Mouse (Mus musculus): ENCODE results near the gene Syn3. TPM values are rescaled to one million over a fixed set of nuclear protein-coding genes. Genes with fewer than 3 reads are reported as not detected.

The Syn3 gene
- total and polyA plus RNA-seq, 2 experiments from 2014 or later: 22.0 to 67.0 TPM

DNA sequence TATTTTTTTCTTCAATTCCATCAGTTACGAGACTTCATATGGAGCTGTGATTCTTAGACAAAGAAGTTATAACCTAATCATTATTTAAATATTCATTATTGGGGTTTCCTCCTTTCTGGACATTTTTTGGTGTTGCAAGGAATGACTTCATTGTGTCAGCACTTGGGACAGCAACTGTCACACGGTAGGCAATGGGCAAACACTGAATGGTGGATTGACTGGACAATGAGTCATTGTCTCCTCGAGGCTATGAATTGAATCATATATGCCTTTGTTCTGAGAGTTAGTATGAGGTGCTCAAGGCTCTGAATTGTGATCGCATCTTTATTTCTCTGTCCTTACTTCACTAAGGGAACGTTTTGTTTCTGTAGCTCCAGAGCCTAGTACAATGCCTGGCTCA lies 492.2 kb downstream of the Syn3 start:
- no peak overlapping the region for H3K4me3 ChIP-seq (ENCODE audit: low read depth, low read length)
- DNase-seq (ENCODE audit: low spot score) (no peak), ATAC-seq (ENCODE audit: low FRiP score) (no peak)
- no peak overlapping the region for H3K4me2 ChIP-seq (ENCODE audit: low read depth, low read length, poor library complexity, severe bottlenecking)
- TF ChIP-seq CTCF (IDR thresholded peaks at IDR 0.05): no peak
- no peak overlapping the region for H3K27ac ChIP-seq (ENCODE audit: low read depth, low read length)
- no peaks in the 10 kb centered on the region for H3K27me3 ChIP-seq (ENCODE audit: insufficient read depth, low read length)
- 68% methylated on average over 5 of the region's 5 CpGs for WGBS
- no peak overlapping the region for H3K9ac ChIP-seq (replicated peaks; ENCODE audit: low read length, poor library complexity, severe bottlenecking)
- no peaks in the 10 kb centered on the region for H3K9me3 ChIP-seq (ENCODE audit: low read length)
- no peaks in the 10 kb centered on the region for H3K4me1 ChIP-seq (ENCODE audit: insufficient read depth, low read length)
- H3K36me3 ChIP-seq (ENCODE audit: insufficient read depth, low read length): no peaks in the 10 kb centered on the region

Other genes starting within 250 kb of the Syn3 start
- 105 and 133 TPM in 2 replicates for gene Timp3, start 198.5 kb downstream of the Syn3 start, total RNA-seq (2014; rRNA removed)
- gene Timp3, start 198.5 kb downstream of the Syn3 start, polyA plus RNA-seq (2015; fragmentation: Nextera tagmentation; extraction: Ambion mirVana): 39.1 and 47.3 TPM in 2 replicates
- gene Hsp90b1, start 206.6 kb upstream of the Syn3 start, total RNA-seq (2014; rRNA removed): 126 and 173 TPM in 2 replicates
- 209 and 222 TPM in 2 replicates for gene Hsp90b1, start 206.6 kb upstream of the Syn3 start, polyA plus RNA-seq (2015; fragmentation: Nextera tagmentation; extraction: Ambion mirVana)
- gene Ttc41, start 206.9 kb upstream of the Syn3 start, total RNA-seq (2014; rRNA removed): 1.8 and 2.5 TPM in 2 replicates
- 1.5 and 1.6 TPM in 2 replicates for gene Ttc41, start 206.9 kb upstream of the Syn3 start, polyA plus RNA-seq (2015; fragmentation: Nextera tagmentation; extraction: Ambion mirVana)